Mouse (Mus musculus): ENCODE data around the gene Coil. TPM values are rescaled to one million over a fixed set of nuclear protein-coding genes. Genes with fewer than 3 reads are reported as not detected.

Coil gene
- polyA plus RNA-seq, 1 experiment from 2014 or later = 34.2 TPM

DNA sequence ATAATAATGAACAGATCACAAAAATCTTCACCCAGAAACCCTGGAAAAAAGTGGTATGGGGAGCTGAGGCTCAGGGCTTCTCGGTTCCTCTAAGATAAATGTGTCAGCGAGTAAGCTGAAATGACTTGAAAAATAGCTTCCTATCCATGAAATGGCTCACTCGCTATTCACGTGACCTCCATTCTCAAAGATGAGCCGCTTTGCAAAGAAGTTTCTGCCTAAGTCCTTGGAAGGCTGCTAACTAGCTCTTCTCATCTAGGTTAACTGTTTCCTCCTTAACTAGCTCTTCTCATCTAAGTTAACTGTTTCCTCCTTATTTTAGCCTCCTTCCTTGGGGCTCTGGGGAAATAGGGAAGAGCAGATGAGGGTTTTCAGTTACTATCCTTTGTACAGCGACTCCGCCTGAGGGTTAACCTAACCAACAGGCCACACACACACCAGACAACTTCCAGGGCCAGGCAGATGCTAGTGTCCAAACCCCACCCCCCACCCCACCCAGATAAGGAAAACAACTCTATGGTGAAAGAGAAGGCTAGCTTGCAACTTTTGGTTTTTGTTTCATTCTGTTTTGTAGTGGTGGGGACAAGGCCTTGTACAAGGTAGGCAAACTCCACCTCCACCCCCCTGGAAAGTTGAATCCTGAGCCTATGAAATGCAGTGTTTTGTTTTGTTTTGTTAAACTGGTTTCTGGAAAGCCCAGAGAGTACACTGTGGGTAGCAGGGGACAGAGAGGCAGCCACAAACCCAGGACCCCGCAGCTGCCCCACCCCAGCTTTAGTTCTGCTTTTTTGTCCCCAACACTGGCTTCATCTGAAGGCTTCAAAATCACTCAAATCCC lies 20.0 kb upstream of the Coil start:
- Histone ChIP-seq H3K4me1 (peaks cover 10% of the 10 kb centered on the region; the same call in 1 of the 2 replicates), H3K27ac (no peak overlapping the region), H3K9me3 (no peaks in the 10 kb centered on the region), H3K36me3 (replicated peaks) (no peaks in the 10 kb centered on the region), H3K4me2 (no peak overlapping the region), H3K4me3 (no peak overlapping the region), H3K27me3 (replicated peaks) (no peaks in the 10 kb centered on the region), H3K9ac (no peak overlapping the region)
- no peak for ATAC-seq (replicated peaks)
- WGBS = 90% methylated on average over 8 of the region's 8 CpGs

- no peak overlapping the region for H3K4me3 ChIP-seq
- no peaks in the 10 kb centered on the region for H3K9me3 ChIP-seq
- H3K27me3 ChIP-seq (replicated peaks) = no peaks in the 10 kb centered on the region
- H3K36me3 ChIP-seq (replicated peaks) = no peaks in the 10 kb centered on the region
- no peak overlapping the region for H3K9ac ChIP-seq
- peaks cover 13% of the 10 kb centered on the region; the same call in 1 of the 2 replicates for H3K4me1 ChIP-seq
- no peak for ATAC-seq (replicated peaks)
- H3K27ac ChIP-seq = no peak overlapping the region
- 91% methylated on average over 13 of the region's 13 CpGs for WGBS
- no peak overlapping the region for H3K4me2 ChIP-seq
Measured at GRCm38 (mm10) chr11:88950640-88951250, 19.3 kb upstream of the Coil start.

DNA sequence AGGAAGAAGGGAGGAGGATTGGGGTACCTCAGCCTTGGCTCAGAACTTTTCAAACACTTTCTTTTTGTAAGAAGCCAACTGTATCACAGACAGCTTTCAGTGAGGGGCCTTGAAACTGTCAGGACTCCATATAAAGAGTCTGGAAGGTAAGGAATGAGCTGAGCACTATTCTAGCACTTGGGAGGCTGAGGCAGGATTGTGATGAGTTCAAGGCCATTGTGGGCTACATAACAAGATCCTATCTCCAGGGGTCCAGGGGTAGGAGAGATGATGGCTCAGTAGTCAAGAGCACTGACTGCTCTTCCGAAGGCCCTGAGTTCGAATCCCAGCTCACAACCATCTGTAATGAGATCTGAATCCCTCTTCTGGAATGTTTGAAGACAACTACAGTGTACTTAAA lies 18.5 kb upstream of the Coil start:
- WGBS = 97% methylated on average over 2 of the region's 2 CpGs
- Histone ChIP-seq H3K4me3 (no peak overlapping the region), H3K27ac (no peak overlapping the region), H3K4me1 (peaks cover 13% of the 10 kb centered on the region; the same call in 1 of the 2 replicates), H3K9ac (no peak overlapping the region), H3K27me3 (replicated peaks) (no peaks in the 10 kb centered on the region), H3K36me3 (replicated peaks) (no peaks in the 10 kb centered on the region), H3K4me2 (no peak overlapping the region), H3K9me3 (no peaks in the 10 kb centered on the region)
- ATAC-seq (replicated peaks) = no peak

DNA sequence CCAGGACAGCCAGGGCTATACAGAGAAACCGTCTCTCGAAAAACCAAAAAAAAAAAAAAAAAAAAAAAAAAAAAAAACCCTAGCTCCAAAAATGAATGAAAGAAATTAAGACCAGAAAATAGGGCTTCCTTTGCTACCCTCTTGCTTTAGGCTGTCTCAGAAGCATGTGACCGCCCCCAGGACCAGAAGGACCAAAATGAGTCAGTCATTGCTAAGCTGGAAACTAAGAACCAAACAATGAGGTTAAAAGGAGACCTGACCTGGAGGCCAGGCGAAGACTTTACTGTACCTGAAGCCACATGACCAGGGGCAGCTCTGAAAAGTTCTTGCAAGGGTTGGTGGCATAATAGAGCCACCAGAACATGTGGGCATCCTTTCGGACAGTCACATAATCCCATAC lies 17.9 kb upstream of the Coil start:
- no peaks in the 10 kb centered on the region for H3K9me3 ChIP-seq
- H3K36me3 ChIP-seq (replicated peaks) = no peaks in the 10 kb centered on the region
- H3K4me2 ChIP-seq = no peak overlapping the region
- WGBS = 96% methylated on average over 5 of the region's 5 CpGs
- H3K27ac ChIP-seq = no peak overlapping the region
- H3K4me3 ChIP-seq = no peak overlapping the region
- no peaks in the 10 kb centered on the region for H3K27me3 ChIP-seq (replicated peaks)
- H3K9ac ChIP-seq = no peak overlapping the region
- peaks cover 13% of the 10 kb centered on the region; the same call in 1 of the 2 replicates for H3K4me1 ChIP-seq
- ATAC-seq (replicated peaks) = no peak

- H3K9ac ChIP-seq = no peak overlapping the region
- no peak overlapping the region for H3K27ac ChIP-seq
- H3K4me1 ChIP-seq = peaks cover 13% of the 10 kb centered on the region; the same call in 1 of the 2 replicates
- 90% methylated on average over 3 of the region's 3 CpGs for WGBS
- H3K4me3 ChIP-seq = no peak overlapping the region
- H3K9me3 ChIP-seq = no peaks in the 10 kb centered on the region
- no peaks in the 10 kb centered on the region for H3K27me3 ChIP-seq (replicated peaks)
- peak overlapping the region; percentile 59; the same call in 1 of the 2 replicates for H3K4me2 ChIP-seq
- H3K36me3 ChIP-seq (replicated peaks) = no peaks in the 10 kb centered on the region
- ATAC-seq (replicated peaks) = no peak
Measured at GRCm38 (mm10) chr11:88953582-88953981, 16.5 kb upstream of the Coil start.

GRCm38 (mm10) chr11:88954803-88955202 lies 15.2 kb upstream of the Coil start:
- Histone ChIP-seq H3K4me2 (peak overlapping the region; percentile 59), H3K36me3 (replicated peaks) (no peaks in the 10 kb centered on the region), H3K9me3 (no peaks in the 10 kb centered on the region), H3K27ac (peak overlapping the region; percentile 68), H3K27me3 (replicated peaks) (no peaks in the 10 kb centered on the region), H3K9ac (peak overlapping the region; percentile 51), H3K4me1 (peaks cover 13% of the 10 kb centered on the region; the same call in 1 of the 2 replicates), H3K4me3 (peak overlapping the region; percentile 55)
- 0% methylated on average over 4 of the region's 4 CpGs for WGBS
- ATAC-seq (replicated peaks) = 0 out of 2 replicates have a peak, but pooled peaks have one; percentile 56

GRCm38 (mm10) chr11:88955217-88955969 lies 14.7 kb upstream of the Coil start, which contains the start of gene Scpep1:
TSS of gene Scpep1 (minus strand) at chr11:88955465.
- H3K36me3 ChIP-seq (replicated peaks) = no peaks in the 10 kb centered on the region
- peak within 1 kb of the TSS; percentile 51 for H3K9ac ChIP-seq
- peaks cover 13% of the 10 kb centered on the region; the same call in 1 of the 2 replicates for H3K4me1 ChIP-seq
- H3K4me2 ChIP-seq = peak within 1 kb of the TSS; percentile 59
- ATAC-seq (replicated peaks) = peak; percentile 97
- H3K9me3 ChIP-seq = no peaks in the 10 kb centered on the region
- peak within 1 kb of the TSS; percentile 55 for H3K4me3 ChIP-seq
- peak within 1 kb of the TSS; percentile 68 for H3K27ac ChIP-seq
- H3K27me3 ChIP-seq (replicated peaks) = no peaks in the 10 kb centered on the region
- WGBS = 4% methylated on average over 34 of the region's 34 CpGs

- Histone ChIP-seq H3K27me3 (replicated peaks) (no peaks in the 10 kb centered on the region), H3K4me2 (no peak overlapping the region), H3K4me1 (peaks cover 9% of the 10 kb centered on the region; the same call in 1 of the 2 replicates), H3K4me3 (no peak overlapping the region), H3K9me3 (no peaks in the 10 kb centered on the region), H3K36me3 (replicated peaks) (no peaks in the 10 kb centered on the region), H3K9ac (no peak overlapping the region), H3K27ac (no peak overlapping the region)
- WGBS = 88% methylated on average over 3 of the region's 3 CpGs
- ATAC-seq (replicated peaks) = no peak
Measured at GRCm38 (mm10) chr11:88958851-88959250, 11.2 kb upstream of the Coil start.

- Histone ChIP-seq H3K9ac (no peak within 1 kb of the TSS), H3K4me1 (no peaks in the 10 kb centered on the region), H3K36me3 (replicated peaks) (no peaks in the 10 kb centered on the region), H3K4me3 (no peak within 1 kb of the TSS), H3K27me3 (replicated peaks) (no peaks in the 10 kb centered on the region), H3K9me3 (no peaks in the 10 kb centered on the region), H3K4me2 (no peak within 1 kb of the TSS), H3K27ac (no peak within 1 kb of the TSS)
- no peak for ATAC-seq (replicated peaks)
- WGBS = 98% methylated on average over 2 of the region's 3 CpGs
Measured at GRCm38 (mm10) chr11:88966881-88967361, 3.1 kb upstream of the Coil start, which contains the start of gene Elobl. TSS of gene Elobl (minus strand) at chr11:88966931.

DNA sequence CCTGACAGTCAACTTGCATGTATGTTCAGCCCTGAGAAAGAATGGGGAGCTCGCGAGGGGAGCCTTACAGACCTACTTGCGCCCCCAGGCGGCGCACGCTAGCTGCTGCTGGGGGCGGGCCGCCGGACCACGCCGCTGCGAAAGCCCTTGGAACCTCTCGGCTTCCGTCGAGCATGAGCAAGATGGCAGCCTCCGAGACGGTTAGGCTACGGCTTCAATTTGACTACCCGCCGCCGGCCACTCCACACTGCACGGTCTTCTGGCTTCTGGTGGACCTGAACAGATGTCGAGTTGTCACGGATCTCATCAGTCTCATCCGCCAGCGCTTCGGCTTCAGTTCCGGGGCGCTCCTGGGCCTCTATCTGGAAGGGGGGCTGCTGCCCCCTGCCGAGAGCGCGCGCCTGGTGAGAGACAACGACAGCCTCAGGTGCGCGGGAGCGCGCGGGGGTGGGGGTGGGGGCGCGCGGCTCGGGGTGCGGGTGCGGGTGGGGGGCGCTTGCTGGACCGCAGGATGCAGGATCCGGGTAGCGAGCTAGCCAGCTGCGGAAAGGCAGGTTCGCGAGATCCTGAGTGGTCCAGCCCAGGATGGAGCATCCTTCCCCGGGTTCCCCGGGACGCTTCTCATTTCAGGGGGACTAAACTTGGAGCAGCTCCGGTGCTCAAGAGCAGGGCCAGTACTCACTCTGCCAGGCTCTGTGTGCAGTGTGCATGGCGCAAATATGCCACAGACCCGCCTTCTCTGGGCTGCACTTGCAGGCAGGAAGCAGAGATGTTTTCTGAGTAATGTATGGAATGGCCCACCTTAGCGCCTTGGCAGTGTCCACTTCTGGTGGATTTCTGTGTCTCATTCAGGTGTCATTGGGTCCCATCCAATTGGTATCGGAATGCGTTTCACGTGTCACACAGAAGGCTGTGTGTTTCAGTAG lies 4.0 kb downstream of the Coil start:
- 1% methylated on average over 45 of the region's 62 CpGs for WGBS
- peak overlapping the region; percentile 67 for H3K4me3 ChIP-seq
- no peaks in the 10 kb centered on the region for H3K36me3 ChIP-seq (replicated peaks)
- H3K4me1 ChIP-seq = peaks cover 17% of the 10 kb centered on the region
- no peaks in the 10 kb centered on the region for H3K27me3 ChIP-seq (replicated peaks)
- H3K9me3 ChIP-seq = no peaks in the 10 kb centered on the region
- H3K27ac ChIP-seq = peak overlapping the region; percentile 95
- peak overlapping the region; percentile 64 for H3K9ac ChIP-seq
- peak overlapping the region; percentile 62 for H3K4me2 ChIP-seq
- ATAC-seq (replicated peaks) = peak; percentile 91

- H3K4me2 ChIP-seq = no peak overlapping the region
- no peak overlapping the region for H3K27ac ChIP-seq
- peaks cover 17% of the 10 kb centered on the region for H3K4me1 ChIP-seq
- H3K4me3 ChIP-seq = no peak overlapping the region
- 92% methylated on average over 2 of the region's 2 CpGs for WGBS
- H3K27me3 ChIP-seq (replicated peaks) = no peaks in the 10 kb centered on the region
- H3K36me3 ChIP-seq (replicated peaks) = peaks cover 1% of the 10 kb centered on the region; the same call in 1 of the 2 replicates
- no peak for ATAC-seq (replicated peaks)
- H3K9ac ChIP-seq = no peak overlapping the region
- H3K9me3 ChIP-seq = no peaks in the 10 kb centered on the region
Measured at GRCm38 (mm10) chr11:88976320-88976719, 6.3 kb downstream of the Coil start.
